Mouse (Mus musculus) layer of hippocampus, postnatal 14 days (tissue): ENCODE data around the gene F10. TPM values are rescaled to one million over a fixed set of nuclear protein-coding genes. Genes with fewer than 3 reads are reported as not detected.
"Not testable (repeated sequence)": the region's sequence is repeated elsewhere in the genome, so short reads cannot be mapped to it uniquely, and the experiment has no call there.

Experiments
- DNase-seq, 2 experiments: peaks; one replicate each; pipeline ENCODE4 v3.0.0; 2021 to 2022; ENCODE audit warnings: low spot score in 2 of 2, mixed read lengths in 1 of 2
- total RNA-seq, 2 experiments: library from RNA; stranded (reverse); gene quantifications; 2 replicates each; pipeline ENCODE4 v1.2.3; 2021

F10 gene
- total RNA-seq, 2 experiments from 2014 or later: not detected

DNA sequence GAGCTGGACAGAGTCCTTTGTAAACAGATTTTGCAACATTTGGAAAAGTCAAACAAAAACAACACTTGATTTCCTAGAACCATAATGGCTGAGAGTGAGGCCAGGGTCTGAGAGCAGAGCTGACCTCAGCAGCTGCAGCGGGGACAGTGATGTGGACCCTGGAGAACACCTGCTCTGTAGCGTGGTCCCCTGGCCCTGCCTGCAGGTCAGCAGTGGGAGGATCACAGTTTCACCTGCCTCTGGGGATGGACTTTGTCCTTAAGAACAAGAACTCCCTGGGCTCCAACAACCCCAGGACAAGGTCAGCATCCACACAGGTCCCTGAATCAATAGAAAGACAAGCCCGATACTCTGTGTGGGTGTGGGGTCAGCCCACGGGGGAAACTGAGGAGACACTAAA is 20.2 kb downstream of the F10 start:
- no peak for DNase-seq

DNA sequence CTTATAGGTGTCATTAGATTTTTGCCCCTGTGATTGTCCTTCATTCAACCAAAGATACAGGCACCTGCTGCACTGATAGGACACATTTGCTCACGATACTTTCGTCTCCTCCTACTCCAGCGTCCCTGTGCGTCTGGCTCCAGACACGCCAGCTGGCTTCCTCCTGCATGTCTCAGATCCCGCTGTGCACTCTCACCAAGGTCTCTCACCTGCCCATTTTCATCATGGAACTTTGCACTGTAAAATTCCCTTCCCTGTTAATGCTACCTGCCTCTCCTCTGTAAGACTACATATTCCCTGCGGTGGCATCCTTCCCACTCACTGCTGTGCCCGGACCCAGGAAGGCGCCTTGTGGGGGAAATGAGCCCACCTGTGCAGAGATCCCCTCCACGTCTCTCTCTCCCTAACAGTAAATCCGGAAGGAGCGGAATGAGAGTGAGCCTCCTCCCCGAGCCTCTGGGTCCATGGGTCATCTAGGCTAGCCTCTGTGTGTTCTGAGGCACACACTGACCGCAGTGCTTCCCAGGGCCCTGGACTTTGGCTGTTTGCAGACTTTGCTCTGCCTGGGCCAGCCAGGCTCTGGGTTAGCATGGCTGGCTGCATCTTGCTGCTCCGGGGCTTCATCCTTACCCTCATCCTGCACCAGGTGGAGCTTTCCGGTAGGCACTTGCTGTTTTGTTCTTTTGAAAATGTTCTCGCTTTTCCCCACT is 23.5 kb downstream of the F10 start, which contains the start of gene Proz:
TSS of gene Proz (plus strand) at position 474 of the 710 bp plus-strand sequence.
- DNase-seq: no peak

DNA sequence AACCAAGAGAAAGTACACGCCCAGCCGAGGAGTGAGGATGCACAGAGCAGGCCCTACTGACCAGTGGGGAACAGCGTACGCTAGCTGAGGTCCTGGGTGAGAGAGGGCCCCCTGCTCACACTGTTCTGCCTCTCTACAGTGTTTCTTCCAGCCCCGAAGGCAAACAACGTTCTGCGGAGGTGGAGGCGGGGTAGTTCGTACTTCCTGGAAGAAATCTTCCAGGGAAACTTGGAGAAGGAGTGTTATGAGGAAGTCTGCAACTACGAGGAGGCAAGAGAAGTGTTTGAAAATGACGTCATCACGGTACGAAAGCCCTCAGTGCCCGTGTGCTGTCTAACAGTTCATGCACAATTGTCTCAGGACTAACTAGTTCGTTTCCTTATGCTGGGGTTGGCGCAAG is 26.0 kb downstream of the F10 start:
- DNase-seq: no peak

DNA sequence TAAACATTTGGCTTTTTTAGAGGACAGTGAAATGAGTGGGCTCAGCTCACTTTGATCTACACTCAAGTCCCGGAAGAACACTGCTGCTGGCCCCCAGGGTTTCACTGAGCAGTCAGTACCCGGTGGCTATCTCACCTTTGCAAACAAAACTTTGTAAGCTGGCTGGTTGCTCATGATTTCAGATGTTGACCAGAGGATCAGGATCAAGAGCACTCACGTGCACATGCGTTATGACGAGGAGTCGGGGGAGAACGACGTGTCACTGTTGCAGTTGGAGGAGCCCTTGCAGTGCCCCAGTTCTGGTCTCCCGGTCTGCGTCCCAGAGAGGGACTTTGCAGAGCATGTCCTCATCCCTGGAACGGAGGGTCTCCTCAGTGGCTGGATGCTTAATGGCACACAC is 36.1 kb downstream of the F10 start:
- DNase-seq: no peak

DNA sequence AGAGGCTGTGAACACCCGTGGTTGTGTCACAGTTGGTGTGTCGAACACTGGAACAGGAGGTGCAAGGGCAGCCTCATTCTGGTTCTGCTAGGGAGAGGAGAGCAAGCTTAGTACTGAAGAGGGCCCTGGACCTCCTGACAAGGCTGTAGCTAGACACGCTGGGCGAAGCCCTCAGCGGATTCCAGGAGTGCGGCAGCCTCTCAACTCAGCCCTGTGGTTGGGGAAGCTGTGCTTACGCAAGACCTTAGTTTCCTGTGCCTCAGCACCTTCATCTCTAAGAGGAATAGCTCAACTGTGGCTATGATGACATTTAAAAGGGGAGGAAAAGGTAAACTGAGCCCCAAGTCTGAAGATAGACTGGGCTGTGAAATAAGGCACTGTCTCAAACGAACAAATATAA is 37.9 kb downstream of the F10 start:
- no peak for DNase-seq

DNA sequence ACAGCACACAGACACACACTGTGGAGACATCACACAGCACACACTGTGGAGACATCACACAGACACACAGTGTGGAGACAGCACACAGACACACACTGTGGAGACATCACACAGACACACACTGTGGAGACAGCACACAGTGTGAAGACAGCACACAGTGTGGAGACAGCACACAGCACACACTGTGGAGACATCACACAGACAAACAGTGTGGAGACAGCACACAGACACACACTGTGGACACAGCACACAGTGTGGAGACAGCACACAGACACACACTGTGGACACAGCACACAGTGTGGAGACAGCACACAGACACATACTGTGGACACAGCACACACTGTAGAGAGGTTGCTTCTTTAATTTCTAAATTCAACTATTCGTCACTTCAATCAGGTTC is 38.5 kb downstream of the F10 start:
- DNase-seq: not testable (repeated sequence)

DNA sequence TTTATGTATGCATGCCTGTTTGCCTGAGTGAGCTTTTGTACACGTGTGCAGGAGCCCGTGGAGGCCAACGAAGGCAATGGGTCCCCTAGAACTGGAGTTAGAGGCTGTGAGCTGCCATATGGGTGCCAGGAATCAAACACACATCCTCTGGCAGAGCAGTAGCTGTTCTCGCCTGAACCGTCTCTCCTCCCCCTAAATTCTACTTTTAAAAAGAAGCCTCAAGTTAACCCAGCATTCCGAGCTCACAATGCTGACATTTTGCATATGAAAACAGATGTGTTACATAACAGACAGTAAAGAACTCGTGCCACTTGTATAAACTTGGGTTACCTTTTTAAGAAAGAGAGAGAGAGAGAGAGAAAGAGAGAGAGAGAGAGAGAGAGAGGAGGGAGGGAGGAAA is 40.4 kb downstream of the F10 start:
- DNase-seq: no peak

DNA sequence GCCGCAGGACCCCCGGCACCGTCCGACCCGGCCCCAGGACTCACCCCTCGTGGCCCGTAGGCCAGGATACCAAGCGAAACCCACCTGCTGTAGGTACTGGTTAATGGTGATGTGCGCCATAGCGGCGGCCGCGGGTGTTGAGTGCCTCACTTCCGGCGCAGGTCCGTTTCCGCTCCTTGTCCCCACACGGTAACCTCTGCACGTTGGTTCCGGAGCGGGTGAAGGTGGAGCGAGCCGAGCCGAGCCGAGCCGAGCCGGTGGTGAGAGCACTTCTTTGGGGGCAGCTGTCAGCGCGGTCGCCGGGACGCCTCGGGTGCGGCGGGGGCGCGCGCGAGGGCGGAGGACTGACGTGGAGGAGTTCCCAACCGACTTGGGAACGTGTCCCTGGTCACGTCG is 67.6 kb downstream of the F10 start:
- DNase-seq: peak; percentile 91 to 95

DNA sequence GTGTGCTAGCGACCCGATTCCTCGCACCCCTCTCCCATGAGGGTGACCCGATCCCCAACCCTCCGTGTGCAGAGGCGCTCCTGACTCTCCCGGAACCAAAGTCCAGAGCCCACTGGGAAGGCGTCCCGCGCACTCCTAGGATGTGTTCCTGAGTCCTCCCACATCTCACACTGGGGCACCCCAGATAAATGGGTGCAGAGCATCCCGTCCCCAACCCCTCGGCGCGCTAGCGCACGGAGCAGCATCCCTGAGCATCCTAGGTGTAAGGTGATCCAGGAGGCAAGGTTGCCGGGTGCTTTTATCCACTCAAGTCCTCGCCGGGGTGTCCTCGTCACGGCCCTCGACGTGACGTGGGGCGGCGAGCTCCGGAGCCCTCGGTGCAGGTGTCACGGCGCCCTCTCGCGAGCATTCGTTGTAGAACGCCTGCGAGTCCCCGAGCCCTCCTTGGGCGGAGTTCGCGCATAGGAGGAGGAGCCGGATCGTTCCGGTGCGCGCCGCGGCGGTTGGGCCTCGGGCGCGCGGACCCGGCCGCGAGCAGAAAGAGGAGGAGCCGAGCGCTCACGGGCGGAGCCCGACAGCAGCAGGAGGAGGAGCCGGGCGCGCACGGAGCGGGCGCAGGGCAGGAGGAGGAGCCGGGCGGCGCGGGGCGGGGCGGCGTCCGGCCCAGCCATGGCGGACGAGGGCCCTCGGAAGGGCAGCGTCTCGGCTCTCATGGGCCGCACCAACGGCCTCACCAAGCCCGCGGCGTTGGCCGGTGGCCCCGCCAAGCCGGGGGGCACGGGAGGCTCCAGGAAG is 68.2 kb downstream of the F10 start, which contains the start of the genes Pcid2 and Cul4a:
TSS of gene Pcid2 (minus strand) at position 373 of the 795 bp plus-strand sequence.
TSS of gene Cul4a (plus strand) at position 535 of the 795 bp plus-strand sequence.
- DNase-seq: peak; percentile 95 to 97

DNA sequence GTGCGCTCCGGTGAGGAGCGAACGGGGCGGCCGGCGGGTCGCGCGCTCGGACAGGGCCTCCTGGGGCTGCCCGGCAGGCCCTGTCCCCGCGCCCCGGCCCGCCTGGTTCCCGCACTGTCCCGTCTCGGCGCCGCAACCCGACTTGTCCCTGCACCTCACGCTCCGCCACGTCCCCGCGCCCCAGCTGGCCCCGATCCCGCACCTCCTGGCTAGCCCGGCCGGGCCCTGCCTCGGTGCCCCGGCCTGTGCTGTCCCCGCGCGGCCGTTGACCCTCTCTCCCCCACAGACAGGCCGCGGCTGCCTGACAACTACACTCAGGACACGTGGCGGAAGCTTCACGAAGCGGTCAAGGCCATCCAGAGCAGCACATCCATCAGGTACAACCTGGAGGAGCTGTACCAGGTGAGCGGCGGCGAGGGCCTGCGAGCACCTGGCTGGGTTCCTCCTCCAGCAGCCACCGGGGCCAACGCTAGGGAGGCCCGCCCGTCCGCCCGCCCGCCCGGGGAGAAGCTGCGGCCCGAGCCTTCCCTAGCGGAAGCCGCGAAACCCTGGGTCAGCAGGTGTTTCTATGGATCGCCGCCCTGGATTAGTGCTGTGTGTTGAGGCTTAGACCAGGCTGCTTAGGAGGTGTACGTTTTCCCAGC is 68.9 kb downstream of the F10 start:
- DNase-seq: peak in 1 of 2 experiments; percentile 11

Other genes with a start within 250 kb of the F10 start
- gene Mcf2l, start 163.5 kb upstream of the F10 start, total RNA-seq: 100 to 1,000 TPM; 242 to 256 TPM
- under 1 TPM; 0.23 to 0.41 TPM for gene F7, start 11.3 kb upstream of the F10 start, total RNA-seq
- not detected for gene Proz, start 23.6 kb downstream of the F10 start, total RNA-seq
- gene Pcid2, start 68.2 kb downstream of the F10 start, total RNA-seq: 10 to 100 TPM; 25.2 TPM
- gene Cul4a, start 68.3 kb downstream of the F10 start, total RNA-seq: 10 to 100 TPM; 58.6 to 59.7 TPM
- 100 to 1,000 TPM; 318 to 321 TPM for gene Lamp1, start 121.9 kb downstream of the F10 start, total RNA-seq
- gene Grtp1, start 163.3 kb downstream of the F10 start, total RNA-seq: 1 to 10 TPM; 6.2 to 8.4 TPM
- gene Adprhl1, start 216.9 kb downstream of the F10 start, total RNA-seq: 1 to 10 TPM; 1.5 to 1.6 TPM